Mouse (Mus musculus) adipocyte (in vitro differentiated cells): ENCODE data around the gene Ap4s1.

Experiments used
- DNase-seq: peaks from one replicate; pipeline ENCODE4 v3.0.0-alpha.2; 2016; ENCODE audit warnings: low spot score

Gene Ap4s1

GRCm38 (mm10) chr12:51704572-51704971, 13.7 kb downstream of the Ap4s1 start:
- DNase-seq = no peak

GRCm38 (mm10) chr12:51705778-51706177, 14.9 kb downstream of the Ap4s1 start:
- no peak for DNase-seq

DNA sequence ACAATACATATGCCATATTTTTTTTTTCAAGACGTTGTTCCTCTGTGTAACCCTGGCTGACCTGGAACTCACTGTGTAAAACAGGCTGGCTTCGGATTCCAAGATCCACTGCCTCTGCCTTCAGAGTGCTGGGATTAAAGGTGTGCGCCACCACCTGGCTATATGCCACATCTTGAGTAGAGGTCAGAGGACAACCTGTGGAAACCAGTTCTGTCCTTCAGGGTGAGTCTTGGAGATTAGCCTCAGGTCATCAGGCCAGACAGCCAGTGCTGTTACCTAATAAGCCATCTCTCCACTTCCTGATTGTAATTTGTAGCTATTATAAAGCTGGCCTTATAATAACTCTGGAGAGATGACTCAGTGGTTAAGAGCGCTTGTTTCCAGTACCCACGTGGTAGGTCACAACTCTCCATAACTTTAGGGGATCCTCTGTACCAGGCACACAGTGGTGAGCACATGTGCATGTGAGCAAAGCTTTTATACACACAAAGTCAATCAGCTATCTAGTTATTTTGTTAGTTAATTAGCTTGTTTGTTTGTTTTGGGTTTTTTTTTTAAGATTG, 15.9 kb downstream of the Ap4s1 start:
- DNase-seq = no peak

GRCm38 (mm10) chr12:51708941-51709686, 18.3 kb downstream of the Ap4s1 start:
- DNase-seq = no peak

- DNase-seq = no peak
These were observed 18.9 kb downstream of the Ap4s1 start for GRCm38 (mm10) chr12:51709741-51710140.

- DNase-seq = no peak
These were observed 19.3 kb downstream of the Ap4s1 start for GRCm38 (mm10) chr12:51710154-51710553.

GRCm38 (mm10) chr12:51712685-51713084, 21.9 kb downstream of the Ap4s1 start:
- peak; percentile 42 for DNase-seq

DNA sequence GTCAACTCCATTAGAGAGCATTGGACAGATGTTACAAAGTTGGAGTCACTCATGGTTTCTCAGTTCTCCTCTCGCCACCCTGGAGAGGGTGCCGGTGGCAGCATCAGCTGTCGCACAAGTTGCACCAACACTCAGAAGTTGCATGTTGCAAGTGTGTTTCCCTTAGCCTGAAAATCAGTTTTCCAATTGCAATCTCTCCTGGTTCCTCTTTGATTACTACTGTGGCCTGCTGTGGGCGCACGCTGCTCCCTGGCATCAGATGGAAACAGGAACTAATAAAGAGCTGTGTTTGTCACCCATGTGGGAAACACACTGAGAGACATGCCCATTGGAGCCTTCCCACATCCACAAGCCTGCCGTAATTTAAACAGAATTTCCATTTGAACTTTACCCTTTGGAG, 27.8 kb downstream of the Ap4s1 start:
- DNase-seq = no peak

DNA sequence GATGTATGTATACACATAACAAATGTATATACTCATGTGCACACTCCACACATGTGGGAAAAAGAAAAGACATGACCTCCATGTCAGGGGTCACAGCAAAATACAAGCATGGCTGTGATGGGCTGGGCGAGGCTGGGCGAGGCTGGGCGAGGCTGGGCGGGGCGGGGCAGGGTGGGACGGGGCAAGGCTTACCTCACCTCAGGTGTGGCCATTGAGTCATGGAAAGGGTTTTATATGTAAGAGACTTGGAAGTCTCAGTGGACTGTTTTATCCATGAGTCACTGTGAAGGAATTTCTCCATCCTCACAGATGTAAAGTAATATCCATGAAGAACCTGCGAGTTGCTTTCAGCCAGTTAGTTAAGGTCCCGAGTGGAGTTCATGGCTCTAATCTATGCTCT, 31.0 kb downstream of the Ap4s1 start:
- no peak for DNase-seq

GRCm38 (mm10) chr12:51729058-51729457, 38.2 kb downstream of the Ap4s1 start:
- DNase-seq = no peak

DNA sequence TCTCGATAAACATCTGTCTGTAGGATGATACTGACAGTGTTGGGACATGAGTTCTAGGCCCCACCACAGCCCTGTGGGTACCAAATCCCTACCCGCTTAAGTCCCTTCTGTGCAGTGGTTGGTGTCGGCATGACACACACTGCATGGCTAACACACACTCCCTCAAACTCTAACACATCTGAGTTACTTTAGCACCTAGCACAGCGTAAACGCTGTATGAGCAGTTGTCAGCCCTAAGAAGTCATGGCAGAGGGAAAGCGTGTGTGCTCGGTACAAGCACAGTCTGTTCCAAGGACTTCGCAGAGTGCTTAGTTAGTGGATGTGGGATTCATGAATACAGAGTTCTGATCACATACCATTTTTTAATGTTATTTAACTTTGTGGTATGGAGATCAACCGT, 39.0 kb downstream of the Ap4s1 start:
- no peak for DNase-seq

DNA sequence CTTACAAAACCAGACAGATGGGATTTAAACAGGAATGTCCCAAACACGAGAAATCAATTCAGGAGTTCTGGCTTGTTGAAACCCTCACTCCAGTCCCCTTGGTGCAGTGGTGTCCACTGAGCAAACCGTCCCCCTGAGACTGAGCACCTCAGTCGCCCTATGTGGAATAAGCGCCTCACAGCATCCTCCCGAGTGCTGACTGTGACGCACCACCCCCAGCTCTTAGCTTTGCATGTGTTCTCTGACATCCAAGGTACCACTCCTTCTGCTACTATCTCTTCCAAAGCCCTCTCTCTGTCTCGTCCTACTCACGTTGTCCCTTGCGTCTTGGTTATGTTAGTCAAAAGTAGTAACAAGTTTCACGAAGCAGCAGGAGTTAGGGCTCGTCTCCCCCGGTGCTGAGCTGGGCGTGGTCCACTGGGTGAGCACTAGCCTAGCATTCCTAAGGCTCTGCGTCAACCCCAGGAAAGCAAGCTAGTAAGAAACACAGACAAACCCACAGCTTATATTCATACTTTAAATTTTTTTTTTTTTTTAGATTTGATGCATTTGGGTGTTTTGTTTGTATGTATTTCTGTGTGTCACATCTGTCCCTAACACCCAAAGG, 43.9 kb downstream of the Ap4s1 start:
- no peak for DNase-seq

DNA sequence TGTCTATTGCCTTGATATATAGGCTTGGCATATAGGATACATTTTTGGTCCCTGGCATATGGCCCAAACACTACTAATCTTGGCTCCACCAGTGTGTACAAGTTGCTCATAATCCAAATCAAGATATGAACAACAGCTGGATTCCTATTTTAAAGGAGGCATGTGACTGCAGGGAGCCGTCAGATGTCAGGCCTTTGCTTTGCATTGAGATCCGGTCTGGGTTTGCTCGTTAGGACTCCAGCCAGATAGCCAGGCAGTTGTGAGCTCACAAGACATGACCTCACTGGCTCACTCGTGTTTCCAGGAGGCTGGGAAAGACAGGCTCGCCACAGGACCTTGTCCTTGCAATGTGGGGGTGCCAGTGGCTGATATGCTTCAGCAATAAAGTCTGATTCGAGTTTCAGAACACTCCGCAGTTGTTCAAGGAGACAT, 45.0 kb downstream of the Ap4s1 start:
- DNase-seq = peak; percentile 10

DNA sequence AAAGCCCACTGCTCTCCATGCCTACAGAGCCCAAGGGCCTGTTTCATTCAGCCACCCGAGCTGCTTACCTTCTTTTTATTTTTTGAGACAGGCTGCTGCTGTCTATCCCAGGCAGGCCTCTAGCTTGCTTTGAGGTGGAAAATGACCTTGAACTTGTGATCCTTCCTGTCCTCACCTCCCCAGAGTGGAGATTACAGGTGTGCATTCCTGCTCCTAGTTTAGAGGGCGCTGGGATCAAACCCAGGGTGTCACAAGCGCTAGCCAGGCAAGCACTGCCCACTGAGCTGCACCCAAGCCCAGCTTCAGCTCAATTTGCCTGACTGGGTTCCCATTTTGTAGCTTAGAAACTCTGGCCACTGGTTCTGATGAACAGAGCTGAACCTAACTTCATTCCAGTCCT, 45.5 kb downstream of the Ap4s1 start:
- DNase-seq = no peak

DNA sequence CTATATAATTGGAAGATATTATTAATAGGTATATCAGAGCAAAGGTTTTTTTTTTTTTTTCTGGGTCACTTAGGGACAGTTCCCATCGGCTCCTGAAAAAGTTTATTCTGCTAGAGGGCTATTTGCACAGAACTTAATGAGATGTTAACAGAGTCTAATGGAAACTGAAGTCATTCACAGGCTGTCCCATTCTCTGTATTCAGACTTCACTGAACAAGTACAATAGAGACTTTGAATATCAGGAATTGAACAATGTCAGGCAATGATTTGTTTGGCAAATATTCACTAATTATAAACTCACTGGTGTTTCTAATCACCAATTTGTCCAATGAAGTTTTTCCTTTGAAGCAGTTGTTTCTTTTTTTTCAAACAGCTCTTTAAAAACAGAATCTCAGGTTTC, 46.0 kb downstream of the Ap4s1 start:
- DNase-seq = no peak

DNA sequence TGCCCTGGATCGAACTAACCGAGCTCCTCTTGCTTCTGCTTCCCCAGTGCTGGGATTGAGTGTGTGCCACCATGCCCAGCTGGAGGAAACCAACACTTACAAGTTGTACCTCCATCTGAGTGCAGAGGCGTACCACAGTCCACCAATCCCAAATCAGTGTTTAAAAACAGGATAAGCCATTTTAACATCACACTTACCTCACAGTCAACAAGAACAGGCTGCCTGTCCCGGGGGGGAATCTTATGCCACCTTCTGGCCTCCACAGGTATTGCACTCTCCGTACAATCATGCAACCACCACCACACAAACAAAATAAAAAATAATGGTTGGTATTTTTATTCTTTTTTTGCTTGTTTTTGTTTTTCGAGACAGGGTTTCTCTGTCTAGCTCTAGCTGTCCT, 50.9 kb downstream of the Ap4s1 start:
- peak; percentile 30 for DNase-seq

DNA sequence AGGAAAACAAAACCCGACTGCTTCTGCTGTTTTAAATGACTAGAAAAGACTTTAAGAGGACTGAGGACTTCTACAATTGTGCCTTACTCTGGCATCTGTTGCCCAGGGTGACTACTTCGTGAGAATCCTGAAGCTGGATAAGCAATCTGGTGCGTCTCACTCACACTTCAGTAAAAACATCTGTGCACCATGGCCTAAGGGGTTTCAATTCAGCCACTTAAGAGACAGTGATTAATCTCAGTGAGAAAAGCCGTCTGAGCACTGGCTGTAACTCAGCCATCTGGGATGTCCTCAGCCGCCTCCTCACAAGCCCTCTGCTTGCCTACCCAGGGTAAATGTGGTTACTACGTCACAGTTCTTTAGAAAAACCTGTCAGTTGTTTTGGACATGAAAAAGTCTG, 54.1 kb downstream of the Ap4s1 start:
- DNase-seq = no peak

- DNase-seq = no peak
These were observed 56.5 kb downstream of the Ap4s1 start for GRCm38 (mm10) chr12:51747348-51747747.

DNA sequence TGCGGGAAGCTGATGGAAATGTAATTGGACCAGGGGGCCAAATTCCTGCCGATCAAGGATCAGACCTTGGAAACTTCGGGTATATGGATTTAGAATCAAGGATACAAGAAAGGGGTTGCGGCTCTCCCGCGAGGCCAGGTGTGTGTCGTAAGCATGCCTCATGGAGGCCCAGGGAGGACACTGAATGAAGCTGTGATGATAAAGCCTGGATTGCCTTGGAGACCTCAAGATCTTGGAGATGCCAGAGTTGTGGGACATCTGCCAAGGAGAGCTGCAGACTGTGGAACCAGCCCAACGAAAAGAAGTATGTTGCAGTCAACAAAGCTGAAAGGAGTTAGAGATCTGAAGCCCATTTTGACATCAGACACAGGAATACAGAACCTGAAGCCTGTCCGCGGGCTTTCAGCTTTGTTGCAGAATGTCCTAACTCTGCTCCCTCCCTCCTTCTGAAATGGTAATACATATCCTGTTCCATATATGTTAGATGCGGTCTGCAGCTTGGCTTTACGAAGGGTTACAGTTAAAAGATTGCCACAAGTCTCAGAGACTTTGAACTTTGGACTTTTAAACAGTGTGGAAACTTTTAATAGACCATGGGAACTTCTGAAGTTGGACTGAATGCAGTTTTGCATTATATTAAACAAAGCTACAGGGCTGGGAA, 65.2 kb downstream of the Ap4s1 start:
- peak; percentile 14 for DNase-seq

DNA sequence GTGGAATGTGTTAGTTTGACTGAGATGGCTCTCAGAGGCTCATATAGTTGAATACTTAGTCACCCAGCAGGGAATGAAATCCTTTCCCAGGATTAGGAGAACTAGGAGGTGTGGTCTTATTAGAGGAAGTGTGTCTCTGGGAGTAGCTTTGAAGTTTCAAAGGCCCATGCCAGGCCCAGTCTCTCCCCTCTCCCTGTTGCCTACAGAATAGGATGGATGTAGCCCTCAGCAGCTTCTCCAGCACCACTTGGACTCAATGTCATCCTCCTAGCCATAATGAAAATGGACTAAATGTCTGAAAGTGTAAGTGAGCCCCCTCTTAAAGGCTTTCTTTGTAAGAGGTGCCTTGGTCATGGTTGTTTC, 65.7 kb downstream of the Ap4s1 start:
- no peak for DNase-seq

- DNase-seq = no peak
These were observed 68.5 kb downstream of the Ap4s1 start for GRCm38 (mm10) chr12:51759374-51759773.

GRCm38 (mm10) chr12:51767454-51767853, 76.6 kb downstream of the Ap4s1 start:
- no peak for DNase-seq

DNA sequence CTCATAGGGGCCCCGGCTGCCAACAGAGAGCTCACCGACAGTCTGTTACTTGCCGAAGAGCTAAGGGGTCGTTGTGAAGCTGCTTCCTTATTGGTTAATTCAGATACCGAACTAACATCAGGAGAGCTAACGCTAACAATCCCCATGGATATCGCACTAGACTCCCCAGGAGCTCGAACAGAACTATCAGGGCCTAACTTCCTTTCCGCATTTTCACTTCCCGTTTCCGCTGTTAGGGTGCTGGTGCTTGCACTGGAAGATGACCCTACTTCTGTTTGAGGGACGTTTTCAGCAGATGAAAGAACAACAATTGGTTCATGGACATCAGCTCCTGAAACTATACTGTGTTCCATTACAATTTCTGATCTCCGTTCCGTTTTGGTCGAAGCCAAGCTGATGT, 77.9 kb downstream of the Ap4s1 start:
- no peak for DNase-seq
